Mouse (Mus musculus) embryonic fibroblast, embryonic 13.5 days (primary cell): Measurements from ENCODE around the gene Itsn1. TPM values are rescaled to one million over a fixed set of nuclear protein-coding genes. Genes with fewer than 3 reads are reported as not detected.

Experiments
- H3K27ac ChIP-seq: 2 replicates; pipeline ENCODE4 v1.5.1; 2012; ENCODE audit warnings: low read length, control low read depth, inconsistent platforms; ENCODE audit not compliant: insufficient read depth
- H3K4me1 ChIP-seq: 2 replicates; pipeline ENCODE4 v1.6.1; 2011; ENCODE audit warnings: low read length; ENCODE audit not compliant: control insufficient read depth, insufficient read depth
- H3K4me3 ChIP-seq: 2 replicates; pipeline ENCODE4 v1.5.1; 2011; ENCODE audit warnings: mild to moderate bottlenecking, control low read depth, low read length; ENCODE audit not compliant: insufficient read depth
- CTCF ChIP-seq: IDR thresholded peaks from 2 replicates; pipeline ENCODE4 v1.5.1; 2011; ENCODE audit warnings: mild to moderate bottlenecking, control low read depth, low read length, moderate library complexity, borderline replicate concordance; ENCODE audit not compliant: insufficient read depth
- POLR2A ChIP-seq: IDR thresholded peaks from 2 replicates; pipeline ENCODE4 v1.6.1; 2011; ENCODE audit warnings: low read depth, mild to moderate bottlenecking, control low read depth, low read length, moderate library complexity
- polyA plus RNA-seq: library from polyadenylated mRNA; stranded (reverse); fragments of >200 nt; gene quantifications from 2 replicates; pipeline ENCODE4 v1.2.4, GENCODE M21; 2011; ENCODE audit warnings: low read depth; ENCODE audit not compliant: missing spikeins, insufficient read length

The Itsn1 gene
- polyA plus RNA-seq, 1 experiment: 136 TPM

GRCm38 (mm10) chr16:91861784-91862371 lies 132.8 kb downstream of the Itsn1 start:
- Histone ChIP-seq H3K4me3 (no peak overlapping the region), H3K4me1 (peaks cover 12% of the 10 kb centered on the region), H3K27ac (peak overlapping the region; percentile 95)
- TF ChIP-seq CTCF (no peak), POLR2A (0 out of 2 replicates have a peak, but pooled peaks have one; percentile 31)

DNA sequence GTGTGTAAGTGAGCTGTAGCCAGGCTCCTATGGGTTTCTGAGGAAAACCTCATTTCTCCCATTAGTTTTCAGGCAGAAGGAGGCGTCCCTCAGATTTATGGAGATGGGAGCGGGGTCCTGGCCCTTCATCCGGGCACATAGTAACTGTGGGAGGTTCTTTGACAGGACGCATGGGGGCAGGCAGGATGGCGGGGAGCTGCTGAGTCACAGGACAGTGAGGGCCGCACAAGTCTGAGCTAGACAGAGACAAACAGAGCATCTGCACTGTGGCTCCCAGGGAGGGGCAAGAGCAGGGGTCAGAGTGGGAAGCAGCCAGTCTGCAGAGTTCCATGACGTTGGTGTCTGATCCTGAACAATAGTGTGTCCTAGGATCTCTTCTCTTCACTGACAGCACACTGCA lies 133.8 kb downstream of the Itsn1 start:
- TF ChIP-seq POLR2A: no peak
- TF ChIP-seq CTCF: no peak
- Histone ChIP-seq H3K4me1 (peaks cover 12% of the 10 kb centered on the region), H3K4me3 (no peak overlapping the region), H3K27ac (peak overlapping the region; percentile 73)

DNA sequence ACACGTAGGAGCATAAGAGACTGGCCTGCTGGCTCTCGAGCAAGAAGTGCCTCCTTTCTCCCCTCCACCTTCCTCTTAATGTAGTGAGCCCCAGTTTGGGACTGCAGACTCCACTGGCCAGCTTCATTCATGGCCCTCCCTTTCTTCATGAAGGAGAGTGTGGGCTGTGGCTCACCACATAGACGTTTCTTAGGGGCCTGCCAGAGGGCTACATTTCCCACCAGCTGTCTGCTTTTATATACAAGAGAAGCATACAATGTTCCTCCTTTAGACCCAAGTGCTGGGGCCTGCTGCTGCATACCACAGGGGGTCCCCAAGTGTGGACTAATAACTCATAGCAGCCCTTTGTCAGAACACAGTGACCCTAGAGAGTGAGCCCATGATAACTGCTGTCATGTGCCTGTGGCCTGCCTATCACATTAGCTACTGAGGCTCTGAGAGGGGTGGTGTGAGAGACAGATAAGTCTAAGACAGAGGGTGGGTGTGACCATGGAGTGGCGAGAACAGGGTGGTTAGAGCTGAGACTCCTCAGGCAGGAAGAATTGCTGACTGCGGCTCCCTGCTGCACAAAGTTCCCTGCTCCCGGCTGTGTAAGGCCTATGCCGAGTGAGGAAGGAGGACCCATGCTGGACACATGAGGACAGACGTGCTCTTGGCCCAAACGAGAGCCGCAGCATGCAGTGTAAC lies 135.7 kb downstream of the Itsn1 start:
- TF ChIP-seq CTCF: no peak
- no peak for TF ChIP-seq POLR2A
- H3K27ac ChIP-seq: no peak overlapping the region
- no peak overlapping the region for H3K4me3 ChIP-seq
- peaks cover 12% of the 10 kb centered on the region for H3K4me1 ChIP-seq

GRCm38 (mm10) chr16:91865570-91866257 lies 136.6 kb downstream of the Itsn1 start:
- Histone ChIP-seq H3K4me1 (peaks cover 11% of the 10 kb centered on the region), H3K4me3 (no peak overlapping the region), H3K27ac (no peak overlapping the region)
- TF ChIP-seq POLR2A (no peak), CTCF (no peak)

DNA sequence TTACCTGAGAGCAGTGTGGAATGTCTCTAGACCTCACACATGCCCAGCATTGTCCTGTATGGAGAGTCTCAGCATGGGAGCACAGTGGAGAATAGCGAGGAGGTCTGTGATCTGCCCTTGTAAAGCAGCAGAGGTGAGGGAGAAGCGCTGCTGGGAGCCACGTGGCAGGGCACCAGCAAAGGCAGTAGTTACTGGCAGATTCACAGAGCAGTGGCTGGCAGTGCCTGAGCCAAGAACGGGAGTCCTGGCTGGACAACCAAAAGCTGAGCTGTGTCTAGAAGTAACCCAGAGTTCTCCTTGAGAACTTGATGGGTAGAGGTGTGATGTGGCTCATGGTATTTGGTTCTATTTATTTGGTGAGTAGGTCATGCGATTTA lies 137.2 kb downstream of the Itsn1 start:
- Histone ChIP-seq H3K27ac (no peak overlapping the region), H3K4me1 (peaks cover 9% of the 10 kb centered on the region), H3K4me3 (no peak overlapping the region)
- TF ChIP-seq CTCF (no peak), POLR2A (no peak)

DNA sequence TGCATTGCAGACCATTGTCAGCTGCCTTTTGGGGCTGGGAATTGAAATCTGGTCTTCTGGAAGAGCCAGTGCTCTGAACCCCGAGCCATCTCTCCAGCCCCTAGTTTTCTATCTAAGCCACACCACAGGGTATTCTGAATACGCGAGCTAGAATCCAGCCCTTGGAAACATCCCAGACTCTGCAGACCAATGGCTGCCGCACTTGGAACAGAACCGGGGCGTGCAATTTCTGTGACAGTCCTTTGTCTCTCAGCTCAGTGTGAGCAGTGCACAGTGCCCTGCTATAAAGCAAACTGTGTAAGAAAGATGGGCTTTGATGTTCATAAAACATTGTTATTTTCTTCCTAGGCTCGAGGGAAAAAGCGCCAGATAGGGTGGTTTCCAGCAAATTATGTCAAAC lies 138.6 kb downstream of the Itsn1 start:
- TF ChIP-seq CTCF (no peak), POLR2A (no peak)
- Histone ChIP-seq H3K4me3 (no peak overlapping the region), H3K4me1 (0 out of 2 replicates have a peak, but pooled peaks cover 2% of the 10 kb centered on the region), H3K27ac (no peak overlapping the region)

DNA sequence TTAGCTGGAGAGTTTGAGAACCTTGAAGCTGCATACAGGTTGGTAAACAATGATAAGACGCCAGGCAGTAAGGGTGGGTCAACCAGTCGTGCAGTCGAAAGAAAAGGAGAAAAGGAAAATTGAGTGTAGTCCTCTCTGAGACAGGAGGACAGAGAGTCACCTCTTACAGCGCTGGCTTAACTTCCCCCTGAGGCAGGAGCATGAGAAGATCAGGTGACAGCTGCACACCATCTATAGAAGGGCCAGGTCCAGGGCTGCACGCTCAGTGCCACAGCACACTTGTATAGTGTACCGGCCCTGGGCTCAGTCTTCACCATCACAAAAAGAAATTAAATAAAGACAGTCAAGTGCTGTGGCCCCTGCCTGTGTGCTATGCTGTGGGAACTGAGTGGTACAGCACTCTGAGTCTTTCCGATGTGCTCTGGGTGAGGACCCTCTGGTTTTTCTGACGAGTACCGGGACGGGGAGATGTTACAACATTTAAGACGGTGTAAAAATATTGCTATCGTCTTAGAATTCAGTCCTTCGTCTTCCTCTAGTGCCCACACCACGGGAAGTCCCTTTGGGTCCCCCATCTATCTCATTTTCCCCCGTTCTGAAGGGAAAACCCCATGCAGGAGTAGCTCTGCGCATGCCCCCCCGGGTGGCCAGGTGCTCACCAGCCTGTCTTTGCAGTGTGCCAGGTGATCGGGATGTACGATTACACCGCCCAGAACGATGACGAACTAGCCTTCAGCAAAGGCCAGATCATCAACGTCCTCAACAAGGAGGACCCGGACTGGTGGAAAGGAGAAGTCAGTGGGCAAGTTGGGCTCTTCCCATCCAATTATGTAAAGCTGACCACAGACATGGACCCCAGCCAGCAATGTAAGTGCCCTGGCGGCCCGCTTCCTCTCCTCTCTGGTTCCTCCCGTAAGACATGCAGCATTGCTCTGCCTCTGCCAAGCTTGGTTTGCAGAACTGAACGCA lies 140.1 kb downstream of the Itsn1 start:
- TF ChIP-seq POLR2A (no peak), CTCF (no peak)
- no peak overlapping the region for H3K27ac ChIP-seq
- no peak overlapping the region for H3K4me3 ChIP-seq
- 0 out of 2 replicates have a peak, but pooled peaks cover 2% of the 10 kb centered on the region for H3K4me1 ChIP-seq

GRCm38 (mm10) chr16:91870158-91870582 lies 141.1 kb downstream of the Itsn1 start:
- TF ChIP-seq POLR2A (no peak), CTCF (no peak)
- Histone ChIP-seq H3K4me1 (0 out of 2 replicates have a peak, but pooled peaks cover 2% of the 10 kb centered on the region), H3K4me3 (no peak overlapping the region), H3K27ac (no peak overlapping the region)

DNA sequence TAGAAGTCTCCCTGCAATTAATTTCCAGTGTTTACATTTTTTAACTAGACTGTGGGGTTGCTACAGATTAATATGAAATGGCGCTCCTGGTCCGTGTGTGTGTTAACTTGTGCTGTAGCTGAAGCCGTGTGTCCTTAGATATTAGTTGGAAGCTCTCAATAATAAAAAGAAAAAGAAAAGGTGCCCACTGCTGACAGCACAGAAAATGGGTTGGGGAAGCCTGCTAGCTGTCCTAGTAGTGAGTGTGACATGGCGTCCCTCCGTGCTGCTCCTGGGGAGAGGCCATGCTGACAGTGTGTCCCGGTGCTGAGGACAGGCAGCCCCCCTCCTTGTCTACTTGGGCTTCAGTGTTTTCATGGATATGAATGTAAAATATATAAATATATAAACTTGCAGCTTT lies 142.1 kb downstream of the Itsn1 start:
- 0 out of 2 replicates have a peak, but pooled peaks cover 2% of the 10 kb centered on the region for H3K4me1 ChIP-seq
- TF ChIP-seq CTCF (no peak), POLR2A (no peak)
- H3K27ac ChIP-seq: no peak overlapping the region
- H3K4me3 ChIP-seq: no peak overlapping the region

DNA sequence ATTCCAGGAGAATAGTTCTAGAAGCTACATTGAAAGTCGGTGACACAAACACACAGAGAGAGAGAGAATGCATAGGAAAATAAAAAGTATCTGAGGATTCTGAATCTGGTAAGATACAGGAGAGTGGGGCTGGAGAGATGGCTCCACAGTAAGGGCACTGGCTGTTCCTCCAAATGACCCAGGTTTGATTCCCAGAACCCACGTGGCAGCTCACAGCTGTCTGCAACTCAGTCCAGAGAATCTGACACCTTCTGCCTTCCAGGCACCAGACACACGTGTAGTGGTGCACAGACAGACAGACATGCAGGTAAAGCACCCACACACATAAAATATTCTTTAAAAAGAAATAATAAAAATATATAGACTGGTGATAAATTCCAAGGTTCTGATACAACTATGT lies 144.6 kb downstream of the Itsn1 start:
- H3K4me3 ChIP-seq: no peak overlapping the region
- H3K27ac ChIP-seq: no peak overlapping the region
- 0 out of 2 replicates have a peak, but pooled peaks cover 2% of the 10 kb centered on the region for H3K4me1 ChIP-seq
- TF ChIP-seq CTCF (no peak), POLR2A (no peak)
